Mouse (Mus musculus) lung, embryonic 14.5 days (tissue): ENCODE measurements around the gene Clec4a2. TPM values are rescaled to one million over a fixed set of nuclear protein-coding genes. Genes with fewer than 3 reads are reported as not detected.
"Not testable (repeated sequence)": the region's sequence is repeated elsewhere in the genome, so short reads cannot be mapped to it uniquely, and the experiment has no call there.

Experiments
- ATAC-seq: fragments of 200-750 bp; cut with Nextera tagmentation; 2 replicates; pipeline ENCODE4 v1.8.0; 2017; ENCODE audit warnings: mild to moderate bottlenecking, moderate TSS enrichment, moderate library complexity; ENCODE audit not compliant: insufficient read depth
- DNase-seq: peaks from one replicate; pipeline ENCODE4 v3.0.0-alpha.2; 2015
- H3K27ac ChIP-seq: fragments of 300-500 bp; sonication (generic); 2 replicates; pipeline ENCODE4 v1.5.1; 2014; ENCODE audit warnings: low read depth, mild to moderate bottlenecking, moderate library complexity
- H3K27me3 ChIP-seq: fragments of 300-500 bp; sonication (generic); 2 replicates; pipeline ENCODE4 v1.6.1; 2014; ENCODE audit warnings: low read length, control low read depth; ENCODE audit not compliant: insufficient read depth
- H3K36me3 ChIP-seq: fragments of 300-500 bp; sonication (generic); 2 replicates; pipeline ENCODE4 v1.6.1; 2014; ENCODE audit warnings: control low read depth; ENCODE audit not compliant: insufficient read depth
- H3K4me1 ChIP-seq: fragments of 300-500 bp; sonication (generic); 2 replicates; pipeline ENCODE4 v1.6.1; 2014; ENCODE audit warnings: antibody characterized with exemption, control low read depth; ENCODE audit not compliant: insufficient read depth
- H3K4me2 ChIP-seq: fragments of 300-500 bp; sonication (generic); 2 replicates; pipeline ENCODE4 v1.6.1; 2014; ENCODE audit warnings: mild to moderate bottlenecking
- H3K4me3 ChIP-seq: fragments of 300-500 bp; sonication (generic); 2 replicates; pipeline ENCODE4 v1.5.1; 2014; ENCODE audit warnings: low read depth, low read length
- H3K9ac ChIP-seq: fragments of 300-500 bp; sonication (generic); 2 replicates; pipeline ENCODE4 v1.6.1; 2014
- H3K9me3 ChIP-seq: fragments of 300-500 bp; sonication (generic); 2 replicates; pipeline ENCODE4 v1.6.1; 2016; ENCODE audit warnings: low read depth, low read length, control low read depth
- CTCF ChIP-seq: IDR thresholded peaks from 2 replicates; pipeline ENCODE4 v1.5.1; 2016; ENCODE audit warnings: antibody characterized with exemption, low read depth
- WGBS: fragments of 180-500 bp; shearing (Covaris S2); extraction: QIAGEN DNeasy Blood & Tissue Kit; methylation state at CpG from one replicate; pipeline ENCODE4 v1.1.7; 2014; 5-methylcytosine and 5-hydroxymethylcytosine counted together
- polyA plus RNA-seq: library from polyadenylated mRNA; unstranded; fragments of >200 nt; fragmentation: Nextera tagmentation; extraction: Ambion mirVana; gene quantifications from 2 replicates; pipeline ENCODE4 v1.2.1, GENCODE M21; 2014

Clec4a2 gene
- 3.1 and 4.1 TPM in 2 replicates for polyA plus RNA-seq

DNA sequence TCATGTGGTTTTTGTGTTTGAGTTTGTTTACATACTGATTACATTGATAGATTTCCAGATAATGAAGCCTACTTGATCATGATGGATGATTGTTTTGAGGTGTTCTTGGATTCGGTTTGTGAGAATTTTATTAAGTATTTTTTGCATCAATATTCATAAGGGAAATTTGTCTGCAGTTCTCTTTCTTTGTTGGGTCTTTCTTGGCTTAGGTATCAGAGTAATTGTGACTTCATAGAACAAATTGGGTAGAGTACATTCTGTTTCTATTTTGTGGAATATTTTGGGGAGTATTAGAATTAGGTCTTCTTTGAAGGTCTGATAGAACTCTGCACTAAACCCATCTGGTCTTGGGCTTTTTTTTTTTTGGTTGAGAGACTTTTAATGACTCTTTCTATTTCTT lies at the start of gene Clec4a2:
Gene Clec4a2, plus strand, starts transcription at position 301 of the 400 bp plus-strand sequence.
- not testable (repeated sequence) for H3K36me3 ChIP-seq, H3K4me1 ChIP-seq, H3K27ac ChIP-seq, DNase-seq, H3K4me3 ChIP-seq, H3K9ac ChIP-seq, H3K27me3 ChIP-seq, H3K4me2 ChIP-seq, ATAC-seq, H3K9me3 ChIP-seq
- WGBS = 30% methylated on average over 1 of the region's 1 CpGs

DNA sequence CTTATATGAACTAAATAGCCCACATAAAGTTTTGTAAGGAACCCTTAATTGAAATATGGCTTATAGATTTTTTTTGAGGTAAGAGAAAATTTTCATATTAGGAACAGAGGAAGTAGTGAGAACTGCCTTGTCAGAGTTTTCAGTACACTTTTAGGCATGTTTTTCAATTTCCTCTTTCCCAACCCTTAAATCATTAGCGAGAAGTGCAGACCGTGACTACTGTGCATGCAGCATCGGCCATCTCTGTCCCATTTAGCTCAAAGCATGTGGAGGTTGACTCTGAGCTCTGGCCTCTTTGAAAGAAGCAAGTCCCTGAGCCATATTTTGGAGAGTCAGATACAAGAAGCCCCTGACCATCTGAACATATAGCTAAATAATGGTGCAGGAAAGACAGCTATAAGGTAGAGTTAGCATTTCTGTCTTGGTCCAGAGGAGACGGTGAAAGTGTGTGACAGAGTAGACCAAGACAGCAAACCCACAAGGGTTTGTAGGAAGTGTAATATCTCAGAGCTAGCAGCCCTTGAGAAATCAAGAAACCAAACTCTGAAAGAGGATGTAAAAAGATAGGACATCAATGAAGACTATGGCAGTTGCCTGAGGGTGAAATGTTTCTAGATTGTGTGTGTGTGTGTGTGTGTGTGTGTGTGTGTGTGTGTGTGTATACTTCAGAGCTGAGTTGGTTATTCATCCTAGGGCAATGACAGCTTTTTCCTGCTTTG lies 10.9 kb upstream of the Clec4a2 start:
- H3K4me3 ChIP-seq = no peak overlapping the region
- no peaks in the 10 kb centered on the region for H3K4me1 ChIP-seq
- H3K9ac ChIP-seq = no peak overlapping the region
- no peak overlapping the region for H3K27ac ChIP-seq
- WGBS = 89% methylated on average over 4 of the region's 4 CpGs
- H3K36me3 ChIP-seq = no peaks in the 10 kb centered on the region
- H3K4me2 ChIP-seq = no peak overlapping the region
- no peaks in the 10 kb centered on the region for H3K27me3 ChIP-seq
- TF ChIP-seq CTCF = no peak
- no peak for ATAC-seq
- no peak for DNase-seq
- no peaks in the 10 kb centered on the region for H3K9me3 ChIP-seq

DNA sequence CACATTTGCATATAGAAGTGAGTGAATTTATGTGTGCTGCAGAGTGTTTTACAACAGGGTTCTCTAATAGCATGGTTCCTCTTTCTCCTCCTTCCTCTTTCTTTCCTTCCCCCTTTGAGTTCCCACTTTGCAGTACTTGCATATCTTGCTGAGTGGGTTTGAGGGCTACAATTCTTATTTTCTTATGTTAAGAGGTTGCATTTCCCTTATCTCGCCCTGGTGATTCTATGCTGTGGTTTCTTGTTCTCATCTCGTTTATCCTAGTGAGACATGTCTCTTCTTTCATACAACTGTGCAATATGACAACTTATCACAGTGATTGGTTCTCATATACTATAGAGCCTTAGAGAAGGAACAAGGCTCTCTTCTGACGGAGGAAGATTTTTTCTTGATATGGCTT lies 17.0 kb downstream of the Clec4a2 start:
- peak; percentile 1 for DNase-seq
- Histone ChIP-seq H3K27ac (no peak overlapping the region), H3K4me2 (no peak overlapping the region), H3K9ac (no peak overlapping the region), H3K9me3 (no peaks in the 10 kb centered on the region; the same call in 1 of the 2 replicates), H3K27me3 (no peaks in the 10 kb centered on the region), H3K4me3 (no peak overlapping the region), H3K4me1 (no peaks in the 10 kb centered on the region), H3K36me3 (no peaks in the 10 kb centered on the region)
- 63% methylated on average over 3 of the region's 3 CpGs for WGBS
- no peak for TF ChIP-seq CTCF
- no peak for ATAC-seq

DNA sequence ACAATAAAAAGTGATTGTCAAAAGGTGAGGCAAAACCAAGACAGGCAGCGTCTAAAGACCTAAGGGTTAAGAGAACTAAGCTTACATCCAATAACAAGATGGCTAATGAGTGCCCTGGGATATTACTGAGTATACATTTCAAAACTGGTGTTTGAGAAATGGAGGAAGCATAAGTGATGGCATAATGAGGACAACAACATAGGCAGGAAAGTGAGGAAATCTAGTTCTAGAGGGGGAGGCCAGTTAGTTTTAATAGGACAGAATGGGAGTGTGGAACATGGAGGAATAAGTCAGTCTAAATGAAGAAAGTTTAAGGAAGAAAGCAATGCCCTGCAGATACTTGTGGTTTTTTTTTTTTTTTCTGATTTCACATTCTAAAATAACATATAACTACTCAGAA lies 20.9 kb downstream of the Clec4a2 start:
- H3K36me3 ChIP-seq = no peaks in the 10 kb centered on the region
- H3K9me3 ChIP-seq = no peaks in the 10 kb centered on the region
- no peaks in the 10 kb centered on the region for H3K27me3 ChIP-seq
- WGBS = 69% methylated on average over 1 of the region's 1 CpGs
- no peak overlapping the region for H3K9ac ChIP-seq
- H3K4me3 ChIP-seq = no peak overlapping the region
- no peaks in the 10 kb centered on the region for H3K4me1 ChIP-seq
- H3K27ac ChIP-seq = no peak overlapping the region
- no peak overlapping the region for H3K4me2 ChIP-seq
- DNase-seq = no peak
- no peak for ATAC-seq
- no peak for TF ChIP-seq CTCF

DNA sequence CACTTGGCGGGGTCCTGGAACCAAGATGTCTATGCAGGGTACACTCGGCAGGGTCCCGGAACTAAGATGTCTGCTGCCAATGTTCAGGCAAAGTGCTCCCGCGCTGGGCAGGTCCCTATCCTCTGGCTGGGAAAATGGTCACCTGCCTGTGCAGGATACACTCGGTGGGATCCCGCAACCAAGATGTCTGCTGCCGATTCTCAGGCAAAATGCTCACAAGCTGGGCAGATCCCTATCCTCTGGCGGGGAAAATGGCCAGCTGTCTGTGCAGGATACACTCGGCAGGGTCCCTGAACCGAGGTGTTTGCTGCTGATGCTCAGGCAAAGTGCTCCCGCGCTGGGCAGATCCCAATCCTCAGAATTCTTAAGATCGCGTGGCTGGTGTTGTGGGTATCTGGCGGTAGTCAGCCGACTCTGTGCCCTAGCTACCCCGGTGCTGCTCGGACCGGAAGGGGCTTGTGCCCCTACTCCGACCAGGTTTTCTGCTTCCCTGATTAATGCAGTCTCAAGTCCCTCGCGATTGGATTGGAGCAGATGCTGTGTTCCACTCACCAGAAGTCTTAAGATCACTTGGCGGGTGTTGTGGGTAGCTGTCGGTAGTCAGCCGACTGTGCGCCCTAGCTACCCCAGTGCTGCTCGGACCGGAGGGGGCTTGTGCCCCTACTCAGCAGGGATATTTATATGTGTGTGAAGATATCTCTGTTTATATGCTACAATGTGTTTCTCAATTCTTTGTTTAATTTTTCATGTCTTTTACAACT lies 31.7 kb downstream of the Clec4a2 start:
- not testable (repeated sequence) for H3K9ac ChIP-seq, H3K27ac ChIP-seq, ATAC-seq, H3K4me3 ChIP-seq, DNase-seq, H3K4me2 ChIP-seq, H3K36me3 ChIP-seq, H3K9me3 ChIP-seq, H3K27me3 ChIP-seq, H3K4me1 ChIP-seq
- WGBS = 57% methylated on average over 29 of the region's 29 CpGs

DNA sequence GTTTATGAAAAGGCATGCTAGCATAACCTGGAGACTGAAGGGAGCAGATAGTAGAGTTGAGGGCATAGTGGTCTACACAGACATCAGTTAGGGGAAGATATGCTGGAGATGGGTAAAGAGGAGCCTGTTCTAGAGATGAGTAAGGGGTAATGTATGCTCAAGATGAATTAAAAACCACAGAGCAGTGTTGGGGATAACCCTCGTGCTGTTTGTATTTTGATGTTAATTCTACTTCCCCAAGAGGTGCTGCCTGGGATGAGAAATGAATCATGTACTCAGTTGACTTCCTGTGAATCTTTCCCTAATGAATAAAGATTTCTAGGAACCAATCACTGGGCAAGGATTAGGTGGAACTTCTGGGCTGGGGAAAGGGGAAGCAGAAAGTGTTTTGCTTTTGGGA lies 63.9 kb downstream of the Clec4a2 start:
- Histone ChIP-seq H3K36me3 (no peaks in the 10 kb centered on the region), H3K27me3 (no peaks in the 10 kb centered on the region), H3K27ac (no peak overlapping the region), H3K4me1 (no peaks in the 10 kb centered on the region), H3K4me2 (no peak overlapping the region), H3K4me3 (no peak overlapping the region), H3K9ac (no peak overlapping the region), H3K9me3 (no peaks in the 10 kb centered on the region)
- WGBS = 36% methylated on average over 1 of the region's 1 CpGs
- no peak for DNase-seq
- TF ChIP-seq CTCF = no peak
- ATAC-seq = no peak

DNA sequence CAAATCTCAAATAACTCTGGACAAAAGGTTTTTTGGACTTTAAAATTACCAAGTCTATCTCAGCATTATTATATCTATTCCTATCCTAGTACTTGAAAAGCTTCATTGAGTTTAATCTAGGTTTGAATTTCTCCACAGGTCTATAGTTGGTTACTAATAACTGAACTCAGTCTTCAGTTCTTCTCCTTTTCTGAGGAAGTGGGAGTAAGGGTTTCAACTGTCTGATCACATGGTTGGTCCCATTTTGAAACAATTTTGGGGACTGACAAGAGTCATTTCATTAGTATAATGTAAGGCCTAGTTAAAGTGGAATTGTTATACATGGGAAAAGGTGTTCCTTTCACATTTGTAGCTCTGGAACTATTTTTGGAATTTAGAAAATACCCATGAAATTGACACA lies 64.8 kb downstream of the Clec4a2 start:
- Histone ChIP-seq H3K4me2 (no peak overlapping the region), H3K4me1 (no peaks in the 10 kb centered on the region), H3K9ac (no peak overlapping the region), H3K9me3 (no peaks in the 10 kb centered on the region), H3K27ac (no peak overlapping the region), H3K27me3 (no peaks in the 10 kb centered on the region), H3K4me3 (no peak overlapping the region), H3K36me3 (no peaks in the 10 kb centered on the region)
- DNase-seq (no peak), ATAC-seq (no peak)
- no peak for TF ChIP-seq CTCF
